Mouse (Mus musculus): ENCODE measurements around the gene Mllt10. TPM values are rescaled to one million over a fixed set of nuclear protein-coding genes. Genes with fewer than 3 reads are reported as not detected.

Mllt10 gene
- polyA plus RNA-seq, 1 experiment: 31.7 TPM

- no peak for DNase-seq (ENCODE audit: low spot score)
Observed at GRCm38 (mm10) chr2:18201820-18202462, 146.9 kb downstream of the Mllt10 start.

- no peak for DNase-seq (ENCODE audit: low spot score)
Observed at GRCm38 (mm10) chr2:18202923-18203322, 147.9 kb downstream of the Mllt10 start.

GRCm38 (mm10) chr2:18205118-18205517 lies 150.1 kb downstream of the Mllt10 start:
- DNase-seq (ENCODE audit: low spot score): peak; percentile 49

- no peak for DNase-seq (ENCODE audit: low spot score)
Observed at GRCm38 (mm10) chr2:18206811-18207210, 151.8 kb downstream of the Mllt10 start.

GRCm38 (mm10) chr2:18208578-18208977 lies 153.5 kb downstream of the Mllt10 start:
- no peak for DNase-seq (ENCODE audit: low spot score)

GRCm38 (mm10) chr2:18209211-18209823 lies 154.3 kb downstream of the Mllt10 start:
- no peak for DNase-seq (ENCODE audit: low spot score)

GRCm38 (mm10) chr2:18209948-18210347 lies 154.9 kb downstream of the Mllt10 start:
- no peak for DNase-seq (ENCODE audit: low spot score)

- DNase-seq (ENCODE audit: low spot score): no peak
Observed at GRCm38 (mm10) chr2:18214031-18214430, 159.0 kb downstream of the Mllt10 start.

- no peak for DNase-seq (ENCODE audit: low spot score)
Observed at GRCm38 (mm10) chr2:18217867-18218266, 162.8 kb downstream of the Mllt10 start.

- no peak for DNase-seq (ENCODE audit: low spot score)
Observed at GRCm38 (mm10) chr2:18218500-18218899, 163.5 kb downstream of the Mllt10 start.

- DNase-seq (ENCODE audit: low spot score): no peak
Observed at GRCm38 (mm10) chr2:18219136-18219535, 164.1 kb downstream of the Mllt10 start.

- no peak for DNase-seq (ENCODE audit: low spot score)
Observed at GRCm38 (mm10) chr2:18219569-18219968, 164.5 kb downstream of the Mllt10 start.

- DNase-seq (ENCODE audit: low spot score): no peak
Observed at GRCm38 (mm10) chr2:18228486-18229062, 173.5 kb downstream of the Mllt10 start.

GRCm38 (mm10) chr2:18229279-18229678 lies 174.2 kb downstream of the Mllt10 start:
- DNase-seq (ENCODE audit: low spot score): no peak

GRCm38 (mm10) chr2:18231143-18231542 lies 176.1 kb downstream of the Mllt10 start:
- no peak for DNase-seq (ENCODE audit: low spot score)

GRCm38 (mm10) chr2:18232883-18233567 lies 178.0 kb downstream of the Mllt10 start:
- no peak for DNase-seq (ENCODE audit: low spot score)

- DNase-seq (ENCODE audit: low spot score): no peak
Observed at GRCm38 (mm10) chr2:18235524-18235923, 180.5 kb downstream of the Mllt10 start.

- no peak for DNase-seq (ENCODE audit: low spot score)
Observed at GRCm38 (mm10) chr2:18249224-18249623, 194.2 kb downstream of the Mllt10 start.

All from urinary bladder, adult 2 months (tissue).